Mouse (Mus musculus) kidney, postnatal 25 days (tissue): ENCODE data around the gene Trio.

Experiments used
- DNase-seq, 2 experiments: peaks; one replicate each; pipeline ENCODE4 v3.0.0; 2021; ENCODE audit warnings: mixed read lengths in 2 of 2

Trio gene

DNA sequence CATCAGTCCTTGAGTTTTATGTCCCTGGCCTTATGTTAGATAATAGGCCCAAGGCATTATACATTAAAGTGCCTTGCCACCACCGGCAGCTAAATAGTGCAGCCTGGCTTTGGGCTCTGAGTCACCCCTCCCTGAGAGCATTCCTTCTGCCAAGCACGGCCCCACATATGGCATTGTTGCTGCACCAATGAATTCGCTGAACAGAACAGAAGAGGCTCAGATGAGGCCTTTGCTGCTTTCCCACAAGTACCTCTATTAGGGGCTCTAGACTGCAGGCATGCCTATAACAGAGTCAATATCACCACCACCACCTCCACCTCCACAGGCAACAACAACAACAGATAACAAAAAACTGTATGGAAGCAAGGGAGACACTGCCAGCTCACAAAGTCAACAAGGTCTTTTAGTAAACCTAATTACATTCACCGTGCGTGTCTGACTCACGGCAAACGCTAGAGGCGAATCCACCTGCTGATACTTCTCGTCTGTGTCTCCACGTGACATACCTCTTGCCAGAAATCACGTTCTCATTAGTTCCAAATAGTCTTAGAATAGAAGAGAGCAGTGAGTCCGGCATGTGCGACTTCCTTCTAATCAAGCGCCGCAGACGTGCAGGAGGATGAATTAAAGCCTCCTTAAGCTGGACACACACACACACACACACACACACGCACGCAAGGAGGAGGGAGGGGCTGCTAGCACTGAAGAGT lies 82.0 kb downstream of the Trio start:
- peak in 1 of 2 experiments; percentile 36 for DNase-seq

DNA sequence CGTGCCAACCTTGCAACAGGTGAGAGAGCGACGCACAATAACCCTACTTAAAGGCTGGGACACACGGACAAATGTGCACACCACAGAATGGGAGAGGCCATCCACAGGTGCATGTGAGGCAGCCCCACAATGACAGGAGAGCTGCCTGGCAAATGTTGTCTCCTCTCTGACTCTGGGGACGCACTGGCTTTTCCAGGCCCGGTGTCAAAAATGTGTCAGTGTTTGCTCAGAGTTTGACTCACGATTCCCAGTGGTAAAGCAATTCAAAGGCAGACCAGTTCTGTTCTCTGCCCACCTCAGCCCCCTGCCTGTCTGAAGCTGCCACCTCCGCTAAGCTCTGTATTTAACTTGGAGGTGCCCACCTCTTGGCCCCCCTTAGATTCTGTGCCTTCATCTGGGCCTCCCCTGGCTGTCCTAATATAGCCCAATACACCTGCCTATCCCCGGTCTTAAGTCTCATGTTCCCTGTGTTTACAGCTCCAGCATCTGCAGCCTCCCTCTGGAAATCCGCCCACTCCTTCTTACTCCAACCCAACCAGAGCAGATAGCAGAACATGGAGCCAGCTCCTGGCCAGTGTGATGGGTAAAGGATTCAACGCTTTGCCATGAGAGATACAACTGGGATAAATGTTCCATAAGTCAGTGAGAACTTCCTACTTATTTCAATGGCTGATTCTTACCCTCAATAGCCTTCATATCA lies 83.3 kb downstream of the Trio start:
- DNase-seq: peak in 1 of 2 experiments; percentile 27

DNA sequence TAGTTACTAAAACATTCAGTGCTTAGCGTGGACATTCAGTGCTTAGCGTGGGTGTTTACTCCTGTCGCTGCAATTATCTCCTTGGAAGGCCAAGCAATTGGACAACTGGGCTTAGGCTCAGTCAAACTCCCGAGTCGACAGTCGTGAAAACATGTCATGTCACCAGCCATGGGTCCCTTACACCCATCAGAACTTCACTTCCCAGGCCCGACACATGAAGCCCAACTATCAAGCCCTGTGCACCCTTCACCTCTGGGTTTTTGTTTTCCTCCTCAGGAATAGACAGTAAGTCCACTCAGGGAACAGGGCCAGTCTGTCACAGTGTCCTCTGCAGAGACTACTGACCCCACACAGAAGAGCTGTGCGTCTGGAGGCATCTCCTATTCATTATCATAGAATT lies 84.2 kb downstream of the Trio start:
- DNase-seq: peak in 1 of 2 experiments; percentile 31

DNA sequence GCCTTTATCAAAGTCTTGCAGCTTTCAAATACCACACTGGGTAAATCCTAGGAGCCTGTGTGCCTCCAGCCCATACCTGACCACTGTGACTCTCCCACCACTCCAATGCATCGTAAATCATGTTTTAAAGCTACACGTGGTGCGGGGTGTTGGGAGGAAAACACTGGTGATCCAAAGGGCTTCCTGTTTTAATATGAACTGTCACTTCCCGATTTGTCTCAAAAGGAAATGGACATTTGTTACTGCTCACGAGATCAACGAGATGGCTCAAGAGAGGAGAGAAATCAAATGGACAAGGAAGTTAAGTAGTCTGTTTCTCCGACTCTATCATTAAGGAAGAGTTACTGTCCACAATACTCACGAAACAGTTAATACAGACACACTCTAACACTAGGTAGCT lies 84.6 kb downstream of the Trio start:
- no peak for DNase-seq

DNA sequence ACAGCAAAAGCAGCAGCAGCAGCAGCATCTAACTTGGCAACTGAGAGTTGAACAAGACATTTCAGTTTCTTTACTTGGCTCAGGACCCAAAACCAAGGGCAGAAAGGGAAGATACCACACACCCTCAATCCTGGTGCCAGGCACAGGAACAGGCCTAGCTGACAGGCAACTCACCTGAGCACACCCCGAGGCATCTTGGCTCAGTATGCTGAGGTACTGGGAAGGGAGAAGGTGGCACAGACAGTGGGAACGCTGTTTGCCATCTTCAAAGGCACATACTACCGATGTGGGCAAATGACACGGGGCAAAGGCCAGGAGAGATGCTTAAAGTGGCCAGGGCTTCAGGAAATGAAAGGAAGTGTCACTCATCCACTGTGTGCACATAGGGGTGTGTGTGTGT lies 85.6 kb downstream of the Trio start:
- peak in 1 of 2 experiments; percentile 28 for DNase-seq

DNA sequence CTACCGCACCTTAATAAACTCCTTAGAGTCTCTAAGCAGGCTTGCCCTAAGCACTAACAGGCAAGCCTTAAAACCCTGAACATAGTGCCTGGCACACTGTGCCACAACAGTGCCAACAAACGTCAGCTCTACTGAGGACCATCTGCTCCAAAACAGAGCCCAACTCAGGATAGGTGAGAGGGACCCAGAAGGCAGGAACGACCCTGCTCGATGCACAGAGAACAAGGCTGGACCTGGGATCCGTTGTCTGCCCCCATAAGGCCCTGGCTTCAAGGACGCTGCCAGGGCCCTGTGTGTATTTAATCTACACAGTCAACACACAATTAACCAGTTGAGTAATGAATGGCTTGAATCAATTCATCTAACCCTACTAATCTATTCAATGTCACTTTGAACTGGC lies 86.8 kb downstream of the Trio start:
- peak in 1 of 2 experiments; percentile 15 for DNase-seq

DNA sequence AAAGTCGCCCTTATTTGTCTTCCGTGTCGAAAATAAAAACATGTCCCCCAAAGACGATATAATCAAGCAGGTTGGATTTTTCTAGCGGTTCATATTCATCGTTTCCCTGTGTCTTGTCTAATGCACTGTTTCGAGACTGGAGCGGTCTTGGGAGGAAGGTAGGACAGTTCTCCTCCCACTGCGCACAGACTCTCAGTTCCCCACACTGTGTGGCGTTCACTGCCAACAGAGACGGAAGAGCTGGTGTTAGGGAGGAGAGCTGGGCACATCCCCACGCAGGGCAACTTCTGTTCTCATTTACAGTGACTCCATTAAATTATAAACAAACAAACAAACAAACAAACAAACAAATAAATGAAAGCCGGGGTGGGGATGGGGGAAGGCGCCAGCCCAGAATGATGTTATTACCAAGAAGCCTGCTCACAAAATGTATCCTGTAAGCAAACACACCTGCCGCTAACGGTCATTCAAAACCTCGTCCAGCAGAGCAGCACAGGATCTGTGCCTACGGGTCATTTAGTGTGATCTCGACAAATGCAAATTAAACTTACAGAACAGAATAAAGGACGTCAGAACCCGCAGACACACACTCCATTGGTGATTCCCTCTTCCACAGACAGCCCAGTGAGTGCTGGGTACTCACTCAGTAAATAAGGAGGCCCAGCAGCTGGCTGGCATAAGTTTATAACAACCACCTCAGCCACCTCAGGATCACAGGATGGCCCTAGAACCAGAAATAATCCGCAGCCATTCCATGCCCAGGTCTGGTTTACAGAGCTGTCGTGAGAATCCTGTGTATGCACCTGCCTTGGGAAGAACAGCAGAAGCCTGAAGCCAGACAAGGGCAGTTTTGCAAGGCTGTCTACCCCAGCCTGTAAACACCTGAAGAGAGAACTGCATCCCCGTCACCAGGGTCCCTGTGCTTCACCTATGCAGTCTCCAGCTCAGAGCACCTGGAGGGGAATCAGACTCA lies 87.5 kb downstream of the Trio start:
- peak in 1 of 2 experiments; percentile 28 for DNase-seq

DNA sequence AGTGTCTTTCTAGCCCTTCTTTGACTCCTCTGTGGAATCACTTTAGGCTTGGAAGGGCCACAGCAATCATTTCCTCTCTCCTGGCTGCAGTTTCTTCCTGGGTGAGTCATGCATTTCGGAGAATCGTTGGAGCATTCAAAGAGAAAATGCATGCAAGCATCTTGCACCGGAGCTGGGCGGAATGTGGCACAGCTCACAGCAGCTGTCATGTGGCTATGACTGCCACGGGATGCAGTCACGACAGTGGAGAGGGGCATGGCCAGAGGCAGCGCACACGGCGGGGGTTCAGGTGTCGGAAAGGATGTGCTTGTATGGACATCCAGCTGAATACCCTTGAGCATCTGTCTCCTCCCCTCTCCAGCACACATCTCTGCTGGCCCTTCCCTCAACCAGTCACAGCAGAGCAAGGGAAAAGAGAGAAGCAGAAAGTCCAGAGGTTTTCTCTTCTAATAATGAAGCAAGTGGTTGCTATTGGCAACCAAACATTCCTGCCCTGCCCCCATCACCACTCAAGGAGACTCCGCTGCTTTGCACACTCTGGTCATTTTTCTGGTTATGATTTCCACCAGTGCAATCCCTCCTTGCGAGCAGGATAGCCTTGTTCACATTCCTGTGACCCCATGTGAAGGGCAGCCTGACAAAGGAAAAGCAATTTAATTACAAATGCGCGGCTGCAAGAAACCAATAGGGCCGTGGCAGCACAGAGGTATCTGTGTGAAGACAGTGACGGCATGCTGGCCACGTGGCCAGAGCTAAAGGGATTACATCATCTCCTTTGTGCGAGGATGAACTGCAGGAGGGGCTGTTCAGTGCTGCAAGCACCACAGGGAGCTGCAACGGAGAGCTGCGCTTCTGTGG lies 88.4 kb downstream of the Trio start:
- DNase-seq: peak; percentile 54 to 68

DNA sequence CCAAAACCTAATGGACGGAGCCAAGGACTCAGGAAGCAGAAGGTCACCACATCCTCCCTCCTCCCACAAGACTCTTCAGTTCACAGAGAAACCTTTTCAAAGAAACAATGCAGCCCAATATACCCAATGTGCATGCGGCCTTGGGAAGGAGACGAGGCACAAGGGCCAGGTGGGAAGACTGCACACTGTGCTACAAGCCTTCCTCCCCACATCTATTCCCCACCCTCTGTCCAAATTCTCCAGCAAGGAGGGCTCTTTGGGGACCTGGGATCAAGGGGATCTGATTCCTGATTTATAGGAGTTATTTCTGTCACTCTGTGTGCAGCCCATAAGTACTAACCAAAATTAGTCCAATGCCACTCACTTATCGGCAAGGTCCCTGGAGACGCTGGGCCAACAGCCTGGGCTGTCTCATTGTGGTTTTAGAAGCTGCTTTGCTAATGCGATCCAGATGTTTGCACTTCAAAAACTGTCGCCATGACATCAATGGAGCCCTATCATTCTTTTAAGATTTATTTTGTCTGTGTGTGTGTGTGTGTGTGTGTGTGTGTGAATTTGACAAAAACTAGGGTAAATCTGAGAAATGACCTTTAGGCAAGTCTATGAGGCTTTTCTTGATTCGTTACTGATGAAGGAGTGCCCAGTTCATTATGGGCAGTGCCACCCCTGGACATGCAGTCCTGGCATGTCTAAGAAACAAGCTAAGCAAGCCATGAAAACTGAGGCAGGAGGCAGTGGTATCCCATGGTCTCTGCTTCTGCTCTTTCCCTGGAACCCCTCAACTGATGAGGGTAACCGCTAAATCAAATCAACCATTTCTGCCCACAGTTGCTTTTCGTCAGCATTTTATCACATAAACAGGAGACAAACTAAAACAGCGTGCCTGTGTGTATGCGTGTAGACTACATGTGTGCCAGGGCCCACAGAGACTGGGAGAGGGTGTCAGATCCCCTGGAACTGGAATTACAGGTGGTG lies 89.6 kb downstream of the Trio start:
- DNase-seq: peak in 1 of 2 experiments; percentile 22

DNA sequence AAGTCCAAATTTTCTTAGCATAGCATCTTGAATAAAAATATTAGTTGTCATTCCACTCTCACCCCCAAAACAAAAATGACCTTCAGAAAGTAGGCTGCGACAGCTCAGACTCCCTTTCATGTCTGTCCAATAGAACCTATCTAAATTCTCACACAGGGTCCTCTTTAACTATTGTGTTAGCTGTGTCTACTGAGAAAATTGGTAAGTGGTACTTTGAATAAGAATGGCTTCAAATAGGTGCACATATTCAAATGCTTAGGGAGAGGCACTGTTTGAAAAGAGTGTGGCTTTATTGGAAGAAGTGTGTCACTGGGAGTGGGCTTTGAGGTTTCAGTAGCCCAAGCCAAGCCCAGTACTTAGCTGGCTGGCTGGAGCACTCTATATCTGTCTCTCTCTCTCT lies 92.4 kb downstream of the Trio start:
- DNase-seq: peak in 1 of 2 experiments; percentile 1

DNA sequence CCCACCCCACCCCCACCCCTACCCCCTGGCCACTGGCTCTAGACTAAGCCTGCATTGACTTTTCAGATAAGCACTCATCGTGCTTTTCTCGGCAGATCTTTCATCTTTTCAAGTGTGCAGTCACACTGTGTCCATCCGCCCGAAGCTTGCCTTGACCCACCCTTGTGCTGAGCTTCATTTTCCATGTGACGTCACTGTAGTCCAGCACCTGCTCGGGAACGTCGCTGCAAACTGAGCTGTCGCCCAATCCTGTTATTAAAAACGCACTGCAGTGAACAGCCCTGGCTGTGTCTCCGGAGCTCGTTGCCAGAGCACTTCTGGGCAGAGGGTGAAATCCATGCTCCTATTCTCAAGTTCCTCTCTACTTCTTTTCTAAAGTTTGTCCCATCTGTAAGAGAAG lies 93.8 kb downstream of the Trio start:
- peak in 1 of 2 experiments; percentile 27 for DNase-seq

DNA sequence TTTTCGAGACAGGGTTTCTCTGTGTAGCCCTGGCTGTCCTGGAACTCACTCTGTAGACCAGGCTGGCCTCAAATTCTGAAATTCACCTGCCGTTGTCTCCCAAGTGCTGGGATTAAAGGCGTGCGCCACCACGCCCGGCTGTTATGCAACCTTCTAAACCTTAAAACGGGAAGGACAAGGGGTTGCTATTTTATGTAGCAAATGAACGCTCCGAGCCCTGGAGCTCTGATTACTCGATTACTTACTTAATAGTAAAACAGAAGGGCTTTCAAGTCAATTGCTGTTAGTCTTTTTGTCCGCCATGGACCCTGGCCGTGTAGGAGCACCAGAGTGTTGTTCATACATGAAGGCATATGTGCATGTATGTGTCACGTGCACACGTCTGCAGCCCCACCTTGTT lies 94.2 kb downstream of the Trio start:
- DNase-seq: peak in 1 of 2 experiments; percentile 19

DNA sequence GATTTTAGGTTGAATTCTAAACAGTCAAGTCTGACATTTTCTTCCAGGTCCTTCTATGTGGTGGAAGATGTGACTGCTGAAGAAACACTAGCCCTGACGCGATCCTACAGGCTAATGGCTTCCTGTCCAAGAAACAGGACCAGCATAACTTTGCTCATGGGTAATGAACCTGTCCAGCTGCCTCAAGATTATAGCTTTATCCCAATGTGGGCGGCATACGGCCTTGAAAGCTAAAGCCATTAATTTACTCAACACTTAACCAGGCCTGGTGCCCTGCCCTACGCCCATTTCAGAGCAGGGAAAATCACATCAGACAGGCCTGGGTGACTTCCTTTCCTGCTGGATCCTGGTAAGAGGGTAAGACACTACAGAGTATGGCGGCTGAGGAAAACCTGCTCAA lies 98.0 kb downstream of the Trio start:
- DNase-seq: peak in 1 of 2 experiments; percentile 24

DNA sequence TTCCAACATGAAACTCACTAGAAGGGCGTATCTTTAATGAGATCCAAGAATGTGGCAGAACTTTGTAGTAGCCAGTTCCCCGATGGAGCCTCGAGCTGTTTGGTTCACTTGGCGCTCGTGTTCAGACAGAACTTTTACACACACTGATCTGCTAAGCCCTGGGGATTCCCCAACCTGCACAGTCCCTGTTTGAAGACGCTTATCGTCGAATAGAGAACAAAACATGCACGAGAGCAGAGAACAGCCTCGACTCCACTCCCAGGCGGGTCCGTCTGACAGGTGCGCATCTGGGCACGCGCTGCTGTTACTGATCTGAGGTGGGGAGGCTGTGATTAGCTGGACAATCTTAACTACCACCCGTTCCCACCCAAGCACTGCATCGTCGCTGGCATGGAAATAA lies 98.7 kb downstream of the Trio start:
- no peak for DNase-seq

DNA sequence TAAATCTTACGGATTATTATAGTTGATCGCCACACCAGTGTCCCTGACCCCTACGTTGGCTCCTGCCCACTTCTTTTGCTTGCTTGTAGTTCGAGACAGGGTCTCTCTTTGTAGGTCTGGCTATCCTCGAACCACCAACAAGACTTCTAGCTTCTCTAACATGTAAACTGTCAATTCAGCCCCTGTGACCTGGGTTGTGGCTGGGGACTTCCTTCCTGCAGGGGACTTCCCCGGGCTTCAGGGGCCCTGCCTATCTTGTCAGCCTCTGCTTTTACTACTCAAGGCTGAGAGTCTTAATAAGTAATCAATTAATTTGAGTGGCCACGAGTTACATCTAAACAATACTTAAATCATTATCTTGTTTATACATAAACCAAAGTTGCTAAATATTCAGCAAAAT lies 99.2 kb downstream of the Trio start:
- DNase-seq: no peak

DNA sequence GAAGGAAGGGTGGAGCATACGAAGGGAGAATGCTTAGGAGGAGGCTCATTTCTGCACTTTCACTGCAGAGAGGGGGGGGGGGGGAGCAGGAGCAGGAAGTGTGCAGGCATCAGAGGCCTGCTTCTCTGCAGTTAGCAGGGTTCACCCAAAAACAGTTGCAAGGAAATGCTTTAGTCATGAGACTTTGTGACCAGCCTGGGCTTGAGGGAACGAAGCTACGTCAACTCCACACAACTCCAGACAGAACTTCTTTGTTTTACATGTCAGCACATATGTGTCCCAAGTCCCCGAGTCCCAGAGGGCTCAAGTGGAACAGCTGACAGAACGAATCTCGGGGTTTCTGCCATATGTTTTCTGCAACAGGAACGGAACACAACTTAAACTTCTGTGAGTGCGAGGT lies 99.8 kb downstream of the Trio start:
- no peak for DNase-seq

DNA sequence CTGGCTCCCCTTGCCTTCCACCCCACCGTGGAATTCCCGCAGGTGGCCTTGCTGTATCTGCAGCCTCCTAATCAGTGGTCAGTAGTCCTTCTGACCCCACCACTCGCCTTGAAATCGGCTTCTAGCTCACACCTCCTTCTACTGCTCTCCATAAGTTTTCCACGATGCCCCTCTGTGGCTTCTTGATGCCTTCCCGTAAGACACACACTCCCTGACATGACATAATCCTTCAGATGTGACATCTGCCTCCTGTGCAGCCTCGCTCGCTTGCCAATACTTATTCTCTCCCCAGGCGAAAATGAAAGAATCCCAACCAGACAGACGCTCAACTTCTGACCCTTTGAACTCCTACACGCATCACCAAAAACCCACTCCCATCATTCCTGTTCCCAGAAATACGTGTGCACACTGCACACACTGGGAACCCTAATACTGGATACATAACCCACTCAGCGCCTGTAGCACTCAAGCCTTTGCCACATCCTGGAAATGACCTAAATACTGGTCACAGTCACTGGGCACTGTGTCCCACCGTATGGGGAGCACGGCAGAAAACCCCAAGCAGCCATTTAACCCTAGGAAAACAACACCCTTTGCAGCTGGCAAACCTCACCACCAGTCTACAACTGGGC lies 100.5 kb downstream of the Trio start:
- no peak for DNase-seq

DNA sequence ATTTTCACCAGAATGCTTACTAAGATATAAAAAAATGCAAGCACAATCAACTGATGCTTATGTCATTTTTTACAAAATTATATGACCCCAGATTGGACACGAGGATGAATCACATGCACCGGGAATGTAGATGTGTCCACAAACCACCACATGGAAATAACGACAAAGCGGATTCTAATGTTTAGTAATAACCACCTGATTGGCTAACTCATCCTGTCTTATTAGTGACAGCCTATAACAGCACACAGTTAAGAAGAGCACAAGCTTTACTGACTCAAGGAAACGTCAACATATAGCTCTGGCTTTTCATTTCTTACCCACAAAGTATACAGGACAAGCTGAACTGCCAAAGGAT lies 101.7 kb downstream of the Trio start:
- no peak for DNase-seq

DNA sequence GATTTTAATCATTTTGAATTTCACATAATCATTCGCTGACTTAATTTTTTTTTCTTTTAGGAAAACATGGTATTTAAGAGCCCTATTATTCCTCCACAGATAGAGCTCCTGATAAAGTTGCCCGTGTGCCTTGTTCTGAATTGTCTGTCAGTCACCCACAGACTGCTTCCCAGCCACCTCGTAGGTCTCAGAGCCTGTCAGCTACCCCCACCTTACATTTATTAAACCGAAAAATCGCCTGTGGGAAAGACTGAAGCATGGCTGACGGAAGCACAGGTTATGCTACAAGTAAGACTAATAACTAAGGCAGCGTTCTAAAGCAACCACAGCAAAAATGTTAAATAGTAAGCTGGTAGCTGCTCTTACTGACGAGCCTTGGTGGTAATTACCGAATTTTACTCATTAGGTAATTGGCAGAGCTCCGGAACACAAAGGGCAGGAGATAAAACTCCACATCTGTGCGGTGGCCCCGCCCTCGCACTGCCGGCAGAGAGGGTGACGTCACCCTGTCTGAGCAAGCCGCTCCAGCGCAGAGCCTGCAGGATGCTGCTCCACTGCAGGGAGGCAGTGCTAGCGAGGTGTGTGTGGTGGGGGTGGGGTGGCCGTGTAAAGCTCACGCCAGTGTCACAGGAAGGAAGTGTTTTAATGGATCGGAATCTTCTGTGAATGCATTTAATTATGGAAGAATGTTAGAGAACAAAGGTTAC lies 102.2 kb downstream of the Trio start:
- peak; percentile 85 to 92 for DNase-seq

DNA sequence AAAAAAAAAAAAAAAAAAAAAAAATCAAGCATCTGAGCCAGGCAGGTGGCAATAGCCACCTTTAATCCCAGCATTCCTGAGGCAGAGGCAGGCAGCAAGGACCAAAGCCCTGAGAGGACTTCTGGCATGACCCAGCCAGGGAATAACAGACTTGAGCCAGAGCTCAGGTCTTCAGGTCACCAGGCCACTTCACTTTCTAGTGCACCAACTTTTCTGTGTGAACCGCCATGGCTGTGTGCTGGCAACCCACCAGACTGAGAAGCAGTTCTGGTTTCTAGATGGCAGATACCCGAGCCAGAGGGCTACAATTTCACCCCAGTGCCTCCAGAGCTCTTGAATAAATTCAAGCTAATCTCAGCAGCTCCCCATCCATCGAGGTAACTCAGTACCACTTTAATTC lies 104.9 kb downstream of the Trio start:
- DNase-seq: peak; percentile 36 to 58
